9 mouse cellular contexts compared by ENCODE assay signal in the genomic region with DNA sequence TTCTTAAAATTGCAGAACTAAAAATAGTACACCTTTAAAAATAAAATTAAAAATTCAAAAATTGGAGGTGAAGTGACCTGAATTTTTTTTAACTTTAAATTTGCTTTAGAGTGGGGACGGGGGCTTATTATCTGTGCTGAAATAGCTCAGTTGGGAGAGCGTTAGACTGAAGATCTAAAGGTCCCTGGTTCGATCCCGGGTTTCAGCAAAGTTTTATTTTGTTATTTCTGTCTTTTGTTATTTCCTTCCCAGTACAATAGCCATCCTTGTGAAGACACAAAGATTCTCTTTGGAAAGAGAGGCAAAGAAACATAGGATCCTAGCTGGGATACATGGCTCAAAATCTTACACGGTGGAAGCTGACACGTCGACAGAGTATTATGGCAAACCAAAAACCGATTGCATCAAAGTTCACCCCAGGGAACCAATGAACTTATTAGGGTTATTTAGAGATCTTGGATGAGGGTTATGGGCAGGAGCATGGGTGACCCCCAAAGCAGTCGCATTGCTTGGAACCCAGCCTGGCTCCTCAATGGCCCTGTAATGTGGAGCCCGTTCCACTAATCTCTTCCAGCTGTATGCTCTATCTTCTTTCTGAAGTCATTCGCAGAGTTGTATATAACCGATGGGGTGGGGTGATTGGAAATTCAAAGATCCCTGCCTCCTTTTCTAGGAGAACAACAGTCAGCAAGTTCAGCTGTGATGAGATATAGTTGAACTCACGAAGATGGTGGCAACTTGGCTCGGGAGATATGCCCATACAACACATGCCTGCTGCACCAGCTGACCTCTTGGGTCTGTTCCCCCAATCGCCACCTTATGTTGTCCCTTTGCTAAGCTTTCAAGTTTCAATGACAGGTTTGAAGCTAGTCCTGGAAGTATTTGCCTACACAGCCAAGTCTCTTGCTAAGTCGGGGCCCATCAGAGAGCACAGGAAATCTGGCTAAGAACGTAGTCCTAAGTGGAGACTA. TPM values are rescaled to one million over a fixed set of nuclear protein-coding genes. Genes with fewer than 3 reads are reported as not detected.
DNase-seq lines count a peak whose midpoint lies in the region; ATAC-seq and TF ChIP-seq lines count a peak whose summit lies in the region.
"Had no signal": no experiment of that assay in that cellular context is flagged by ENCODE, and none has a peak within 500 bp of the region (broad histone marks: within the 10 kb centered on the region; RNA-seq: fewer than 3 reads in every experiment).

No protein-coding gene starts in this region.

- H3K9me3 ChIP-seq in erythroblast, embryonic 14.5 days (ENCODE audit: control insufficient read depth, low read length): no peaks in the 10 kb centered on the region
- H3K9me3 ChIP-seq in ES-Bruce4 (replicated peaks; ENCODE audit: control insufficient read depth, insufficient read depth, low read length, poor library complexity, severe bottlenecking): no peaks in the 10 kb centered on the region
- no peaks in the 10 kb centered on the region for H3K9me3 ChIP-seq in forebrain, embryonic 16.5 days (ENCODE audit: control insufficient read depth, low read length)
- H3K9me3 ChIP-seq in midbrain, embryonic 11.5 days (ENCODE audit: control insufficient read depth, low read length): no peaks in the 10 kb centered on the region

- no peaks in the 10 kb centered on the region for H3K36me3 ChIP-seq in erythroblast, embryonic 14.5 days (ENCODE audit: control insufficient read depth)
- H3K36me3 ChIP-seq in ES-Bruce4 (ENCODE audit: control insufficient read depth, insufficient read depth, low read length, poor library complexity, severe bottlenecking): no peaks in the 10 kb centered on the region
- no peaks in the 10 kb centered on the region for H3K36me3 ChIP-seq in forebrain, embryonic 16.5 days (ENCODE audit: control insufficient read depth, insufficient read depth)
- no peaks in the 10 kb centered on the region for H3K36me3 ChIP-seq in midbrain, embryonic 11.5 days (ENCODE audit: control insufficient read depth, insufficient read depth, low read length)

- no peak for TF ChIP-seq POLR2A in ES-Bruce4 (IDR thresholded peaks at IDR 0.05; ENCODE audit: insufficient read depth, low read length)

- no peak for TF ChIP-seq EP300 in ES-Bruce4 (IDR thresholded peaks at IDR 0.05; ENCODE audit: insufficient read depth, low read depth, low read length)

- peak overlapping the region; percentile 81 for H3K4me3 ChIP-seq in erythroblast, embryonic 14.5 days (replicated peaks)
- H3K4me3 ChIP-seq in ES-Bruce4 (ENCODE audit: low read depth, low read length): peak overlapping the region; percentile 69
- H3K4me3 ChIP-seq in forebrain, embryonic 16.5 days (replicated peaks; ENCODE audit: low read length): no peak overlapping the region; the same call in 1 of the 2 replicates
- no peak overlapping the region for H3K4me3 ChIP-seq in midbrain, embryonic 11.5 days (ENCODE audit: low read depth, low read length)

- peak overlapping the region; percentile 57 for H3K27ac ChIP-seq in ES-Bruce4 (ENCODE audit: insufficient read depth, low read length)
- no peak overlapping the region for H3K27ac ChIP-seq in forebrain, embryonic 16.5 days (ENCODE audit: low read length)
- no peak overlapping the region for H3K27ac ChIP-seq in midbrain, embryonic 11.5 days (ENCODE audit: low read depth, low read length)

- H3K27me3 ChIP-seq in erythroblast, embryonic 14.5 days (ENCODE audit: control insufficient read depth): no peaks in the 10 kb centered on the region
- no peaks in the 10 kb centered on the region for H3K27me3 ChIP-seq in ES-Bruce4 (ENCODE audit: control insufficient read depth, insufficient read depth, low read length, poor library complexity, severe bottlenecking)
- no peaks in the 10 kb centered on the region for H3K27me3 ChIP-seq in forebrain, embryonic 16.5 days (replicated peaks; ENCODE audit: control insufficient read depth, insufficient read depth, low read length)
- peaks cover 4% of the 10 kb centered on the region for H3K27me3 ChIP-seq in midbrain, embryonic 11.5 days (ENCODE audit: control insufficient read depth, insufficient read depth, low read length)

- WGBS in forebrain, embryonic 16.5 days: 21% methylated on average over 17 of the region's 17 CpGs
- WGBS in midbrain, embryonic 11.5 days: 21% methylated on average over 17 of the region's 17 CpGs

- H3K4me2 ChIP-seq in forebrain, embryonic 16.5 days (ENCODE audit: low read length): 0 out of 2 replicates have a peak overlapping the region, but pooled peaks have one; percentile 9
- H3K4me2 ChIP-seq in midbrain, embryonic 11.5 days: no peak overlapping the region

- peak; percentile 90 for DNase-seq in midbrain, embryonic 11.5 days (ENCODE audit: low spot score, missing footprints)
- DNase-seq in adrenal gland, postnatal 25 days: no peak
- DNase-seq in layer of hippocampus, postnatal 25 days (ENCODE audit: extremely low spot score in 1 of 2, low spot score in 1 of 2): no peak
- no peak for DNase-seq in testis, postnatal 14 days (ENCODE audit: low spot score)

- no peak for TF ChIP-seq CTCF in ES-Bruce4 (IDR thresholded peaks at IDR 0.05; ENCODE audit: low read depth, low read length)

- no peak for ATAC-seq in erythroblast, adult 5-6 weeks (replicated peaks; ENCODE audit: low FRiP score, poor library complexity, severe bottlenecking)
- ATAC-seq in forebrain, embryonic 16.5 days: no peak
- no peak for ATAC-seq in midbrain, embryonic 11.5 days (ENCODE audit: low FRiP score)

- H3K9ac ChIP-seq in ES-Bruce4 (ENCODE audit: low read depth, poor library complexity, severe bottlenecking): peak overlapping the region; percentile 56
- no peak overlapping the region for H3K9ac ChIP-seq in forebrain, embryonic 16.5 days (replicated peaks; ENCODE audit: low read depth, low read length)
- H3K9ac ChIP-seq in midbrain, embryonic 11.5 days (ENCODE audit: low read length): no peak overlapping the region

- peaks cover 83% of the 10 kb centered on the region for H3K4me1 ChIP-seq in erythroblast, embryonic 14.5 days (ENCODE audit: control insufficient read depth)
- H3K4me1 ChIP-seq in ES-Bruce4 (ENCODE audit: control insufficient read depth, insufficient read depth, low read length): no peaks in the 10 kb centered on the region
- peaks cover 16% of the 10 kb centered on the region for H3K4me1 ChIP-seq in forebrain, embryonic 16.5 days (replicated peaks; ENCODE audit: control insufficient read depth, insufficient read depth, low read length)
- H3K4me1 ChIP-seq in midbrain, embryonic 11.5 days (ENCODE audit: control insufficient read depth, insufficient read depth, low read length): peaks cover 3% of the 10 kb centered on the region; the same call in 1 of the 2 replicates

RNA-seq across cellular contexts. Expression of gene Olfr1423, which starts 32.4 kb away (rescaled TPM):
- not detected in 2 replicates for polyA plus RNA-seq in erythroblast, embryonic 14.5 days (2012)
- not detected in 2 replicates for total RNA-seq in erythroblast, adult 5-6 weeks (2015; ENCODE audit: low replicate concordance)
- total RNA-seq in erythroblast, adult 5-6 weeks (2017; ENCODE audit: low replicate concordance): not detected in 2 replicates
- 0.10 TPM in 1 of 2 replicates, not detected in the other for polyA plus RNA-seq in ES-Bruce4 (2011; ENCODE audit: insufficient read depth, insufficient read length, low read depth, missing spikeins)
- polyA plus RNA-seq in forebrain, embryonic 16.5 days (2015; fragmentation: Nextera tagmentation; extraction: Ambion mirVana): not detected in 2 replicates
- 0.03 TPM in 1 of 2 replicates, not detected in the other for polyA plus RNA-seq in midbrain, embryonic 11.5 days (2014; fragmentation: Nextera tagmentation; extraction: Ambion mirVana)
- total RNA-seq in adrenal gland, postnatal 25 days (2021): not detected in 2 replicates
- total RNA-seq in layer of hippocampus, postnatal 25 days (2021): not detected
- total RNA-seq: hematopoietic stem cell, adult 5-6 weeks had no signal

RNA-seq across cellular contexts. Expression of gene Osbp, which starts 43.0 kb away (rescaled TPM):
- 0.53 and 0.59 TPM in 2 replicates for polyA plus RNA-seq in erythroblast, embryonic 14.5 days (2012)
- total RNA-seq in erythroblast, adult 5-6 weeks (2015; ENCODE audit: low replicate concordance): 7.1 and 10.6 TPM in 2 replicates
- 12.7 and 14.8 TPM in 2 replicates for total RNA-seq in erythroblast, adult 5-6 weeks (2017; ENCODE audit: low replicate concordance)
- polyA plus RNA-seq in ES-Bruce4 (2011; ENCODE audit: insufficient read depth, insufficient read length, low read depth, missing spikeins): 28.3 and 31.5 TPM in 2 replicates
- polyA plus RNA-seq in forebrain, embryonic 16.5 days (2015; fragmentation: Nextera tagmentation; extraction: Ambion mirVana): 4.1 and 4.3 TPM in 2 replicates
- 5.3 and 6.0 TPM in 2 replicates for polyA plus RNA-seq in midbrain, embryonic 11.5 days (2014; fragmentation: Nextera tagmentation; extraction: Ambion mirVana)
- 91.9 and 111 TPM in 2 replicates for total RNA-seq in adrenal gland, postnatal 25 days (2021)
- total RNA-seq in layer of hippocampus, postnatal 25 days (2021): 10 to 100 TPM; 52.9 to 54.8 TPM

RNA-seq across cellular contexts. Expression of gene Olfr1424, which starts 53.8 kb away (rescaled TPM):
- polyA plus RNA-seq in erythroblast, embryonic 14.5 days (2012): not detected in 2 replicates
- not detected in 2 replicates for total RNA-seq in erythroblast, adult 5-6 weeks (2015; ENCODE audit: low replicate concordance)
- not detected in 2 replicates for total RNA-seq in erythroblast, adult 5-6 weeks (2017; ENCODE audit: low replicate concordance)
- not detected in 2 replicates for polyA plus RNA-seq in ES-Bruce4 (2011; ENCODE audit: insufficient read depth, insufficient read length, low read depth, missing spikeins)
- not detected in 2 replicates for polyA plus RNA-seq in forebrain, embryonic 16.5 days (2015; fragmentation: Nextera tagmentation; extraction: Ambion mirVana)
- polyA plus RNA-seq in midbrain, embryonic 11.5 days (2014; fragmentation: Nextera tagmentation; extraction: Ambion mirVana): not detected in 2 replicates
- not detected in 2 replicates for total RNA-seq in adrenal gland, postnatal 25 days (2021)
- not detected for total RNA-seq in layer of hippocampus, postnatal 25 days (2021)
- total RNA-seq: hematopoietic stem cell, adult 5-6 weeks had no signal

Comparison
In these comparisons a context has a peak if more than half of its experiments do, and no peak if none do; other contexts are left out.
1. H3K4me3 ChIP-seq: peak in erythroblast, embryonic 14.5 days (single experiment) and ES-Bruce4 (single experiment); none in forebrain, embryonic 16.5 days (single experiment) and midbrain, embryonic 11.5 days (single experiment).